Mouse (Mus musculus) ES-E14 (cell line): ENCODE measurements around the gene Efcab10.

Experiments
- CHD2 ChIP-seq: IDR thresholded peaks from 2 replicates; pipeline ENCODE4 v1.6.1; 2014; ENCODE audit warnings: mild to moderate bottlenecking, low read depth, low read length, inconsistent platforms
- HCFC1 ChIP-seq: IDR thresholded peaks from 2 replicates; pipeline ENCODE4 v1.6.1; 2012; ENCODE audit warnings: low read length, inconsistent platforms, borderline replicate concordance; ENCODE audit not compliant: insufficient read depth
- MAFK ChIP-seq: IDR thresholded peaks from 2 replicates; pipeline ENCODE4 v1.6.1; 2014; ENCODE audit warnings: mild to moderate bottlenecking, low read depth, low read length, inconsistent platforms; ENCODE audit not compliant: insufficient read depth
- ZC3H11A ChIP-seq: IDR thresholded peaks from 2 replicates; pipeline ENCODE4 v1.6.1; 2012; ENCODE audit warnings: low read depth, mild to moderate bottlenecking, inconsistent platforms, low read length, borderline replicate concordance
- ZNF384 ChIP-seq: IDR thresholded peaks from 2 replicates; pipeline ENCODE4 v1.6.1; 2012; ENCODE audit warnings: low read depth, low read length, inconsistent platforms

GRCm38 (mm10) chr12:33404996-33405395 lies 10.3 kb downstream of the Efcab10 start:
- TF ChIP-seq CHD2 (no peak), HCFC1 (no peak), ZNF384 (no peak), MAFK (no peak), ZC3H11A (no peak)
